Mouse (Mus musculus): ENCODE measurements around the gene Gm20458. TPM values are rescaled to one million over a fixed set of nuclear protein-coding genes. Genes with fewer than 3 reads are reported as not detected.

Gm20458 gene
- polyA plus RNA-seq, 1 experiment from 2014 or later: 3.0 TPM

GRCm38 (mm10) chr2:164497691-164498268 lies 37.0 kb downstream of the Gm20458 start:
- no peaks in the 10 kb centered on the region; the same call in none of the 2 replicates for H3K36me3 ChIP-seq (ENCODE audit: control insufficient read depth, insufficient read depth, low read length)
- no peak overlapping the region for H3K27ac ChIP-seq (ENCODE audit: low read depth, low read length)
- H3K4me3 ChIP-seq (ENCODE audit: low read depth, low read length): peak overlapping the region; percentile 82
- 5% methylated on average over 21 of the region's 21 CpGs for WGBS
- no peaks in the 10 kb centered on the region for H3K9me3 ChIP-seq (ENCODE audit: control insufficient read depth, low read length)
- H3K4me2 ChIP-seq (ENCODE audit: low read depth, low read length): peak overlapping the region; percentile 87
- H3K9ac ChIP-seq (replicated peaks; ENCODE audit: low read depth, low read length): peak overlapping the region; percentile 67
- no peaks in the 10 kb centered on the region for H3K27me3 ChIP-seq (ENCODE audit: control insufficient read depth, insufficient read depth, low read length)
- peak; percentile 54; the same call in 1 of the 2 replicates for ATAC-seq (ENCODE audit: low read depth)
- peaks cover 11% of the 10 kb centered on the region for H3K4me1 ChIP-seq (ENCODE audit: control insufficient read depth, insufficient read depth, low read length)

GRCm38 (mm10) chr2:164499317-164499716 lies 38.5 kb downstream of the Gm20458 start:
- 72% methylated on average over 5 of the region's 5 CpGs for WGBS
- no peak overlapping the region for H3K4me3 ChIP-seq (ENCODE audit: low read depth, low read length)

GRCm38 (mm10) chr2:164500511-164500910 lies 39.7 kb downstream of the Gm20458 start:
- Histone ChIP-seq H3K9ac (replicated peaks; ENCODE audit: low read depth, low read length) (no peak overlapping the region), H3K4me2 (ENCODE audit: low read depth, low read length) (no peak overlapping the region), H3K9me3 (ENCODE audit: control insufficient read depth, low read length) (no peaks in the 10 kb centered on the region), H3K4me3 (ENCODE audit: low read depth, low read length) (no peak overlapping the region), H3K27me3 (ENCODE audit: control insufficient read depth, insufficient read depth, low read length) (no peaks in the 10 kb centered on the region), H3K4me1 (ENCODE audit: control insufficient read depth, insufficient read depth, low read length) (peaks cover 11% of the 10 kb centered on the region), H3K36me3 (ENCODE audit: control insufficient read depth, insufficient read depth, low read length) (peaks cover 15% of the 10 kb centered on the region), H3K27ac (ENCODE audit: low read depth, low read length) (no peak overlapping the region)
- ATAC-seq (ENCODE audit: low read depth): no peak
- WGBS: 58% methylated on average over 7 of the region's 7 CpGs

More at GRCm38 (mm10) chr2:164499317-164499716, 38.5 kb downstream of the Gm20458 start:
- H3K4me1 ChIP-seq (ENCODE audit: control insufficient read depth, insufficient read depth, low read length): peaks cover 11% of the 10 kb centered on the region
- ATAC-seq (ENCODE audit: low read depth): no peak
- H3K9ac ChIP-seq (replicated peaks; ENCODE audit: low read depth, low read length): no peak overlapping the region
- no peaks in the 10 kb centered on the region for H3K9me3 ChIP-seq (ENCODE audit: control insufficient read depth, low read length)
- no peak overlapping the region for H3K27ac ChIP-seq (ENCODE audit: low read depth, low read length)
- no peaks in the 10 kb centered on the region for H3K27me3 ChIP-seq (ENCODE audit: control insufficient read depth, insufficient read depth, low read length)
- H3K36me3 ChIP-seq (ENCODE audit: control insufficient read depth, insufficient read depth, low read length): peaks cover 11% of the 10 kb centered on the region
- no peak overlapping the region for H3K4me2 ChIP-seq (ENCODE audit: low read depth, low read length)

DNA sequence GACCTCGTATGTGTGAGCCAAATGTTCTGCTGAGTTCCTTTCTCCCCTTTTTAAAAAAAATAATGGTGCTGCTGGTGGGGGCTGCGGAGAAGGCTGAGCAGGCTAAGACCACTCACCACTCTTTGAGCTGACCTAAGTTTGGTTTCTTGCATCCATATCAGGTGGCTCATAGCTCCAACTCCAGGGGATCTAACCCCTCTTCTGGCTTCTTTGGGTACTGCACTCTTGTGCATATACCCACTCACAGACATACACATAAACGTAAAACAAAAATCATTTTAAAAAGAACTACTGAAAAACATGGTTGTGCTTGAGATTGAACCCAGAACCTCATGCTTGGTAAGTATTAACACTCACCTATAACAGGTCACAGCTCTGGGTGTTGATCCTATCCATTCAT lies 44.2 kb downstream of the Gm20458 start:
- H3K4me1 ChIP-seq (ENCODE audit: control insufficient read depth, insufficient read depth, low read length): no peaks in the 10 kb centered on the region
- H3K36me3 ChIP-seq (ENCODE audit: control insufficient read depth, insufficient read depth, low read length): peaks cover 15% of the 10 kb centered on the region
- no peaks in the 10 kb centered on the region for H3K9me3 ChIP-seq (ENCODE audit: control insufficient read depth, low read length)
- no peak overlapping the region for H3K4me2 ChIP-seq (ENCODE audit: low read depth, low read length)
- H3K27me3 ChIP-seq (ENCODE audit: control insufficient read depth, insufficient read depth, low read length): no peaks in the 10 kb centered on the region
- no peak overlapping the region for H3K9ac ChIP-seq (replicated peaks; ENCODE audit: low read depth, low read length)
- no peak for ATAC-seq (ENCODE audit: low read depth)
- no peak overlapping the region for H3K27ac ChIP-seq (ENCODE audit: low read depth, low read length)
- WGBS: 97% methylated on average over 3 of the region's 3 CpGs
- H3K4me3 ChIP-seq (ENCODE audit: low read depth, low read length): no peak overlapping the region

DNA sequence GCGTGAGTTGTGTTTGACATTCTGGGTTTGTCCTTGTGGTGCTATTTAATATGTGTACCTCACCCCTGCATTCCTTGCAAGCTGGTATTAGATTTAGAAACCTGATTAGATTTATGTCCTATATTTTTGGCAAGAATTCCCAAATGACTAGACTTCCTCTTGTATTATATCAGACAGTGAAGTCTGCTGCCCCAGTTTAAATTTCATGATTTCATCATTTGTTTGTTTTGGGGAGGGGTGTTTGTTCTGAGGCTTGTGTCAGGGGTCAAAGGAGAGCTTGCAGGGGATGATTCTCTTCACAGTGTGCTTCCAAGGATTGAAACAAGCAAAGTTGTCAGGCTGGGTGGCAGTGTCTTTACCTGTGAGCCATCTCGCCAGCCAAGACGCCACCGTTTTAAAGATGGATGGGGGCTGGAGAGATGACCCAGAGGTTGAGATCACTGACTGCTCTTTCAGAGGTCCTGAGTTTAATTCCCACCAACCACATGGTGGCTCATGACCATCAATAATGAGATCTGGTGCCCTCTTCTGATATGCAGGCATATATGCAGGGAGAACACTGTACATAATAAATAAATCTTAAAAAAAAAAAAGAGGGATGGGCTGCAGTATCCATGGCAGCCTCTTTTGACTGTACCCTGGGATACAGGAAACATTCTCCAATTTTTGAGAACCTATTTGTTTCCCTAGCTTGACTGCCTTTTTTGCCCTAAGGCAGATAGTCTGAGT lies 45.0 kb downstream of the Gm20458 start:
- no peak overlapping the region for H3K4me2 ChIP-seq (ENCODE audit: low read depth, low read length)
- H3K27me3 ChIP-seq (ENCODE audit: control insufficient read depth, insufficient read depth, low read length): no peaks in the 10 kb centered on the region
- no peaks in the 10 kb centered on the region for H3K9me3 ChIP-seq (ENCODE audit: control insufficient read depth, low read length)
- WGBS: 97% methylated on average over 4 of the region's 4 CpGs
- peaks cover 15% of the 10 kb centered on the region for H3K36me3 ChIP-seq (ENCODE audit: control insufficient read depth, insufficient read depth, low read length)
- no peak overlapping the region for H3K4me3 ChIP-seq (ENCODE audit: low read depth, low read length)
- ATAC-seq (ENCODE audit: low read depth): no peak
- no peak overlapping the region for H3K9ac ChIP-seq (replicated peaks; ENCODE audit: low read depth, low read length)
- H3K4me1 ChIP-seq (ENCODE audit: control insufficient read depth, insufficient read depth, low read length): no peaks in the 10 kb centered on the region
- H3K27ac ChIP-seq (ENCODE audit: low read depth, low read length): no peak overlapping the region

GRCm38 (mm10) chr2:164507811-164508210 lies 47.0 kb downstream of the Gm20458 start:
- Histone ChIP-seq H3K36me3 (ENCODE audit: control insufficient read depth, insufficient read depth, low read length) (peaks cover 15% of the 10 kb centered on the region; the same call in 1 of the 2 replicates), H3K9me3 (ENCODE audit: control insufficient read depth, low read length) (no peaks in the 10 kb centered on the region), H3K4me1 (ENCODE audit: control insufficient read depth, insufficient read depth, low read length) (no peaks in the 10 kb centered on the region), H3K9ac (replicated peaks; ENCODE audit: low read depth, low read length) (no peak overlapping the region), H3K27ac (ENCODE audit: low read depth, low read length) (no peak overlapping the region), H3K4me2 (ENCODE audit: low read depth, low read length) (no peak overlapping the region), H3K27me3 (ENCODE audit: control insufficient read depth, insufficient read depth, low read length) (no peaks in the 10 kb centered on the region), H3K4me3 (ENCODE audit: low read depth, low read length) (no peak overlapping the region)
- 87% methylated on average over 19 of the region's 19 CpGs for WGBS
- ATAC-seq (ENCODE audit: low read depth): no peak

DNA sequence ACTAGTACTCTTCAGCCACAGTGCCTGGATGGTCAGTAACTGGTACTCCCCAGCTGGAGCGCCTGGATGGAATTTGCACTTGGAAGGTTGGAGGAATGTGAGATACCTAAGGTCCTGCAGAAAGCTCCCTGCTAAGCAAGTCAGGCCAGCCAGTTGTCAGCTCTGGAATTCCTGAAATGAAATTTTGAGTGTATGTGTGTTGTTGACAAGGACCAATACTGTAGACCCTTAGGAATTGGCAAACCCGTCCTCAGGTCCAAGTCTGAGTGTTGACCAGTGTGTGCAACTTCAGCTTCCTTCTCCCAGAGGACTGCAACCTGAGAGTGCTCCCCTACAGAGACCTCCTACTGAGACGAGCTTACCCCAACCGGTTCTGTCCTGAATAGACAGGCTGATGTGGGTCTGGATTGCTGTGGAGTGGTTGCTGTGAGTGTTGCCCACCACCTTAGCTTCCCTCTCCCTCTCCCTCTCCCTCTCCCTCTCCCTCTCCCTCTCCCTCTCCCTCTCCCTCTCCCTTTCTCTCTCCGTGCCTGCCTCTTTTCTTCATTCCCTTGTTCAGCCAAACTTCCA lies 49.9 kb downstream of the Gm20458 start:
- H3K4me3 ChIP-seq (ENCODE audit: low read depth, low read length): no peak overlapping the region
- H3K4me2 ChIP-seq (ENCODE audit: low read depth, low read length): no peak overlapping the region
- WGBS: 53% methylated on average over 4 of the region's 5 CpGs
- H3K27ac ChIP-seq (ENCODE audit: low read depth, low read length): no peak overlapping the region
- H3K4me1 ChIP-seq (ENCODE audit: control insufficient read depth, insufficient read depth, low read length): no peaks in the 10 kb centered on the region
- ATAC-seq (ENCODE audit: low read depth): no peak
- H3K9ac ChIP-seq (replicated peaks; ENCODE audit: low read depth, low read length): no peak overlapping the region
- H3K27me3 ChIP-seq (ENCODE audit: control insufficient read depth, insufficient read depth, low read length): no peaks in the 10 kb centered on the region
- H3K36me3 ChIP-seq (ENCODE audit: control insufficient read depth, insufficient read depth, low read length): no peaks in the 10 kb centered on the region
- no peaks in the 10 kb centered on the region for H3K9me3 ChIP-seq (ENCODE audit: control insufficient read depth, low read length)

GRCm38 (mm10) chr2:164512121-164512909 lies 51.5 kb downstream of the Gm20458 start:
- Histone ChIP-seq H3K4me3 (ENCODE audit: low read depth, low read length) (no peak overlapping the region), H3K27ac (ENCODE audit: low read depth, low read length) (no peak overlapping the region), H3K4me2 (ENCODE audit: low read depth, low read length) (no peak overlapping the region), H3K4me1 (ENCODE audit: control insufficient read depth, insufficient read depth, low read length) (no peaks in the 10 kb centered on the region), H3K9ac (replicated peaks; ENCODE audit: low read depth, low read length) (no peak overlapping the region), H3K9me3 (ENCODE audit: control insufficient read depth, low read length) (no peaks in the 10 kb centered on the region), H3K27me3 (ENCODE audit: control insufficient read depth, insufficient read depth, low read length) (no peaks in the 10 kb centered on the region), H3K36me3 (ENCODE audit: control insufficient read depth, insufficient read depth, low read length) (no peaks in the 10 kb centered on the region)
- WGBS: 73% methylated on average over 11 of the region's 14 CpGs
- ATAC-seq (ENCODE audit: low read depth): no peak

Measured in neural tube, embryonic 14.5 days (tissue).